Mouse (Mus musculus): ENCODE data around the gene Uvrag.
A peak's percentile ranks its signal among the peaks of the same experiment; 100 is the strongest.

Uvrag gene

GRCm38 (mm10) chr7:98922984-98923383 is 218.0 kb downstream of the Uvrag start:
- no peak for DNase-seq

GRCm38 (mm10) chr7:98917407-98917806 is 223.5 kb downstream of the Uvrag start:
- no peak for DNase-seq

GRCm38 (mm10) chr7:98916581-98916980 is 224.4 kb downstream of the Uvrag start:
- DNase-seq, result no peak

GRCm38 (mm10) chr7:98912953-98913360 is 228.0 kb downstream of the Uvrag start:
- DNase-seq, result no peak

GRCm38 (mm10) chr7:98911276-98911675 is 229.7 kb downstream of the Uvrag start:
- no peak for DNase-seq

- no peak for DNase-seq
Observed at GRCm38 (mm10) chr7:98910712-98911111, 230.2 kb downstream of the Uvrag start.

GRCm38 (mm10) chr7:98910164-98910563 is 230.8 kb downstream of the Uvrag start:
- no peak for DNase-seq

- DNase-seq, result no peak
Observed at GRCm38 (mm10) chr7:98907476-98907875, 233.5 kb downstream of the Uvrag start.

GRCm38 (mm10) chr7:98904659-98905362 is 236.1 kb downstream of the Uvrag start:
- DNase-seq, result no peak

GRCm38 (mm10) chr7:98903884-98904283 is 237.1 kb downstream of the Uvrag start:
- DNase-seq, result no peak

GRCm38 (mm10) chr7:98901120-98901519 is 239.8 kb downstream of the Uvrag start:
- no peak for DNase-seq

GRCm38 (mm10) chr7:98899815-98900214 is 241.1 kb downstream of the Uvrag start:
- no peak for DNase-seq

- peak; percentile 67 for DNase-seq
Observed at GRCm38 (mm10) chr7:98897323-98897722, 243.6 kb downstream of the Uvrag start.

- DNase-seq, result no peak
Observed at GRCm38 (mm10) chr7:98895501-98896095, 245.3 kb downstream of the Uvrag start.

- no peak for DNase-seq
Observed at GRCm38 (mm10) chr7:98894768-98895167, 246.2 kb downstream of the Uvrag start.

GRCm38 (mm10) chr7:98894305-98894704 is 246.6 kb downstream of the Uvrag start:
- DNase-seq, result no peak

GRCm38 (mm10) chr7:98893144-98893543 is 247.8 kb downstream of the Uvrag start:
- no peak for DNase-seq

- no peak for DNase-seq
Observed at GRCm38 (mm10) chr7:98889211-98889610, 251.7 kb downstream of the Uvrag start.

- no peak for DNase-seq
Observed at GRCm38 (mm10) chr7:98888810-98889209, 252.1 kb downstream of the Uvrag start.

- DNase-seq, result no peak
Observed at GRCm38 (mm10) chr7:98887811-98888261, 253.1 kb downstream of the Uvrag start.

GRCm38 (mm10) chr7:98881887-98882286 is 259.1 kb downstream of the Uvrag start:
- DNase-seq, result no peak

- no peak for DNase-seq
Observed at GRCm38 (mm10) chr7:98879176-98879575, 261.8 kb downstream of the Uvrag start.

- DNase-seq, result no peak
Observed at GRCm38 (mm10) chr7:98876119-98876518, 264.8 kb downstream of the Uvrag start.

- no peak for DNase-seq
Observed at GRCm38 (mm10) chr7:98875390-98875990, 265.5 kb downstream of the Uvrag start.
